Mouse (Mus musculus): ENCODE measurements around the gene Cdv3. TPM values are rescaled to one million over a fixed set of nuclear protein-coding genes. Genes with fewer than 3 reads are reported as not detected.

Cdv3 gene
- total RNA-seq, 2 experiments from 2014 or later = 85.5 to 99.8 TPM

GRCm38 (mm10) chr9:103309832-103310231 is 55.8 kb downstream of the Cdv3 start:
- intact Hi-C loops (cut with DNase I) = loop anchor here (5.0 to 10.0 kb wide), 3 partner anchors 52 to 685 kb away; partner anchors contain the start of genes Anapc13 and Cep63
- no peak for DNase-seq

DNA sequence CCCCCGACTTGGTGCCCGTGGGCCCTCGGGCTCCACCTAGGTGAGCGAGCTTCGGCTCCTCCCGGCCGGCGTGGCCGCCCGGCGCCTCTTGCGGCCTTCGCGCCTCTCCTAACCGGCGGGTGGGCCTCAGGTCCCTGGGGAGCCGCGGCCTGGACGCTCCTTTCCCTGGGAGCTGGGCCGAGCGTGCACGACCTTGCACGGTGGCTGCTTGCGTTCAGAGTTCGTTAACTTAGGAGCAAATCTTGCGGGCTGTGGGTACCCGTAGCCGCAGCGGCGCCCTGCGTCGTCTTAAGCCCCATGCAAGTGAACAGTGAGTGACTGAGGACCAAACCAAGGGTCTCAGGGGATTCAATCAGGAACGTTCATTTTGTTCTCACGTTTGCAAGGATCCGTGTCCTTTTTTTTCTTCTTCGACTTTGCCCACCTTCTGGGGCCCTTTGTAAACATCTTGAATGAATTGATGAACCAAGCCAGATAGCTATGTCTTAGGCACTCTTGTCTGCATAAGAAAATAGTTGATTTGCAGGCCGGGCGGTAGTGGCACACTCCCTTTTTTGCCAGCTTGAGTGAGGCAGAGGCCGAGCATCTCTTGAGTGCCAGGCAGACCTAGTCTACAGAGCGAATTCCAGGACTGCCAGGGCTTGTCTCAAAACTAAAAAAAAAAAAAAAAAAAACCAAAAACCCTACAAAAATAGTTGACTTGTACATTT is 60.2 kb downstream of the Cdv3 start:
- intact Hi-C loops (cut with DNase I) = loop anchor here (10.0 kb wide), 2 partner anchors 391 to 681 kb away; partner anchors contain the start of genes Anapc13 and Cep63

GRCm38 (mm10) chr9:103304927-103305326 is 60.7 kb downstream of the Cdv3 start, which contains the start of the genes 1300017J02Rik and Topbp1:
1300017J02Rik (minus strand) TSS chr9:103305082.
Topbp1 (plus strand) TSS chr9:103305215.
- peak; percentile 94 to 97 for DNase-seq
- intact Hi-C loops (cut with DNase I) = loop anchor here (5.0 to 10.0 kb wide), 4 partner anchors 78 to 680 kb away; partner anchors contain the start of genes Anapc13 and Cep63

More for the DNA sequence above, 60.2 kb downstream of the Cdv3 start:
- DNase-seq = no peak

Other genes starting within 250 kb of the Cdv3 start
- gene Srprb, start 163.7 kb downstream of the Cdv3 start, total RNA-seq (2021) = 10 to 100 TPM; 16.7 to 18.6 TPM
- 1 to 10 TPM; 6.6 to 7.1 TPM for gene Gm20425, start 135.5 kb downstream of the Cdv3 start, total RNA-seq (2021)
- gene Trf, start 135.4 kb downstream of the Cdv3 start, total RNA-seq (2021) = 10 to 100 TPM; 44.6 to 49.3 TPM
- under 1 TPM; 0.34 to 0.45 TPM for gene 1300017J02Rik, start 60.8 kb downstream of the Cdv3 start, total RNA-seq (2021)
- 10 to 100 TPM; 12.8 to 17.6 TPM for gene Topbp1, start 60.6 kb downstream of the Cdv3 start, total RNA-seq (2021)
- under 1 TPM in 1 of 2 experiments, not detected in 1; 0.65 TPM for gene Bfsp2, start 114.6 kb upstream of the Cdv3 start, total RNA-seq (2021)

Data from heart, postnatal 14 days (tissue).